Mouse (Mus musculus) G1E (cell line): ENCODE measurements at regions not wholly inside any gene's neighbourhood (a gene's known extent, or its start where the extent isn't known, plus 50 kb on each side); places are given as distances from the start of the nearest gene placed in this dataset.

Source experiments
- CTCF ChIP-seq: IDR thresholded peaks from 2 replicates; pipeline ENCODE4 v1.5.1; 2012; ENCODE audit warnings: low read depth, low read length, inconsistent platforms, mixed read lengths
- GATA1 ChIP-seq: IDR thresholded peaks from 2 replicates; pipeline ENCODE4 v1.6.1; 2012; ENCODE audit warnings: borderline replicate concordance, low read length, inconsistent platforms, mixed read lengths
- TAL1 ChIP-seq: conservative IDR thresholded peaks from 2 replicates; pipeline ENCODE4 v1.6.1; 2012; ENCODE audit warnings: low read depth, low read length, inconsistent platforms, mixed read lengths

GRCm38 (mm10) chr8:56962186-56962585 is 358.6 kb upstream of the Hand2 start:
- TF ChIP-seq CTCF = no peak
- no peak for TF ChIP-seq GATA1
- TF ChIP-seq TAL1 = no peak
